Mouse (Mus musculus): ENCODE results near the gene Tmcc2. TPM values are rescaled to one million over a fixed set of nuclear protein-coding genes. Genes with fewer than 3 reads are reported as not detected.

The Tmcc2 gene
- polyA plus RNA-seq (2015; fragmentation: Illumina TruSeq; extraction: RNeasy Lipid Tissue Mini Kit (QIAGEN cat#74804); ENCODE audit: insufficient read depth, low replicate concordance), result 34.4 TPM

GRCm38 (mm10) chr1:132390691-132391579, at the start of gene Tmcc2:
Tmcc2 (minus strand) TSS chr1:132391281.

GRCm38 (mm10) chr1:132417319-132418251, 26.5 kb upstream of the Tmcc2 start, which contains the start of gene Dstyk:
Dstyk (plus strand) TSS chr1:132417555.

GRCm38 (mm10) chr1:132315889-132316624, 75.0 kb downstream of the Tmcc2 start, which contains the start of gene Nuak2:
Nuak2 (plus strand) TSS chr1:132316126.

Other genes with a start within 250 kb of the Tmcc2 start
- gene Lemd1, start 199.8 kb downstream of the Tmcc2 start, polyA plus RNA-seq (2015; fragmentation: Illumina TruSeq; extraction: RNeasy Lipid Tissue Mini Kit (QIAGEN cat#74804); ENCODE audit: insufficient read depth, low replicate concordance), result not detected
- gene AC124108.1, start 199.8 kb downstream of the Tmcc2 start, polyA plus RNA-seq (2015; fragmentation: Illumina TruSeq; extraction: RNeasy Lipid Tissue Mini Kit (QIAGEN cat#74804); ENCODE audit: insufficient read depth, low replicate concordance), result not detected
- not detected for gene Gm10188, start 161.5 kb downstream of the Tmcc2 start, polyA plus RNA-seq (2015; fragmentation: Illumina TruSeq; extraction: RNeasy Lipid Tissue Mini Kit (QIAGEN cat#74804); ENCODE audit: insufficient read depth, low replicate concordance)
- 0.41 TPM for gene Klhdc8a, start 92.7 kb downstream of the Tmcc2 start, polyA plus RNA-seq (2015; fragmentation: Illumina TruSeq; extraction: RNeasy Lipid Tissue Mini Kit (QIAGEN cat#74804); ENCODE audit: insufficient read depth, low replicate concordance)
- gene Nuak2, start 75.2 kb downstream of the Tmcc2 start, polyA plus RNA-seq (2015; fragmentation: Illumina TruSeq; extraction: RNeasy Lipid Tissue Mini Kit (QIAGEN cat#74804); ENCODE audit: insufficient read depth, low replicate concordance), result 24.1 TPM
- gene Dstyk, start 26.3 kb upstream of the Tmcc2 start, polyA plus RNA-seq (2015; fragmentation: Illumina TruSeq; extraction: RNeasy Lipid Tissue Mini Kit (QIAGEN cat#74804); ENCODE audit: insufficient read depth, low replicate concordance), result 17.7 TPM
- gene Rbbp5, start 86.1 kb upstream of the Tmcc2 start, polyA plus RNA-seq (2015; fragmentation: Illumina TruSeq; extraction: RNeasy Lipid Tissue Mini Kit (QIAGEN cat#74804); ENCODE audit: insufficient read depth, low replicate concordance), result 67.6 TPM
- gene Tmem81, start 114.9 kb upstream of the Tmcc2 start, polyA plus RNA-seq (2015; fragmentation: Illumina TruSeq; extraction: RNeasy Lipid Tissue Mini Kit (QIAGEN cat#74804); ENCODE audit: insufficient read depth, low replicate concordance), result 15.1 TPM
- not detected for gene Cntn2, start 152.0 kb upstream of the Tmcc2 start, polyA plus RNA-seq (2015; fragmentation: Illumina TruSeq; extraction: RNeasy Lipid Tissue Mini Kit (QIAGEN cat#74804); ENCODE audit: insufficient read depth, low replicate concordance)

Data from spleen, adult 10 weeks (tissue).